Mouse (Mus musculus) small intestine, adult 2 months (tissue): ENCODE measurements around the gene Inca1. TPM values are rescaled to one million over a fixed set of nuclear protein-coding genes. Genes with fewer than 3 reads are reported as not detected.

Source experiments
- H3K27ac ChIP-seq: fragments of 200-500 bp; 2 replicates; pipeline ENCODE4 v1.5.1; 2012; ENCODE audit warnings: low read depth, low read length, control low read depth, inconsistent platforms; ENCODE audit not compliant: insufficient read depth
- H3K27me3 ChIP-seq: fragments of 200-500 bp; 2 replicates; pipeline ENCODE4 v1.6.1; 2012; ENCODE audit warnings: mild to moderate bottlenecking, moderate library complexity, low read length, inconsistent platforms; ENCODE audit not compliant: control insufficient read depth, insufficient read depth
- H3K36me3 ChIP-seq: fragments of 200-500 bp; 2 replicates; pipeline ENCODE4 v1.6.1; 2012; ENCODE audit warnings: mild to moderate bottlenecking, low read length, control low read depth, inconsistent platforms; ENCODE audit not compliant: control insufficient read depth, insufficient read depth
- H3K4me1 ChIP-seq: fragments of 200-500 bp; 2 replicates; pipeline ENCODE4 v1.6.1; 2012; ENCODE audit warnings: low read length, inconsistent platforms, mixed read lengths; ENCODE audit not compliant: control insufficient read depth, insufficient read depth, insufficient read length
- H3K4me3 ChIP-seq: fragments of 200-500 bp; 2 replicates; pipeline ENCODE4 v1.5.1; 2012; ENCODE audit warnings: low read depth, mild to moderate bottlenecking, control low read depth, inconsistent platforms, low read length, moderate library complexity
- CTCF ChIP-seq: fragments of 200-500 bp; IDR thresholded peaks from 2 replicates; pipeline ENCODE4 v1.5.1; 2012; ENCODE audit warnings: low read depth, mild to moderate bottlenecking, control low read depth, inconsistent platforms, low read length, moderate library complexity, mixed read lengths; ENCODE audit not compliant: insufficient replicate concordance, insufficient read length; ENCODE audit errors: extremely low read depth
- POLR2A ChIP-seq: fragments of 200-500 bp; IDR thresholded peaks from 2 replicates; pipeline ENCODE4 v1.6.1; 2012; ENCODE audit warnings: low read depth, mild to moderate bottlenecking, control low read depth, inconsistent platforms, low read length, moderate library complexity
- WGBS: fragments of 180-500 bp; shearing (Covaris S2); methylation state at CpG from one replicate; pipeline ENCODE4 v1.1.7; 2018; 5-methylcytosine and 5-hydroxymethylcytosine counted together
- polyA plus RNA-seq: library from polyadenylated mRNA; depleted of rRNA; stranded (reverse); fragments of >200 nt; gene quantifications from 2 replicates; pipeline ENCODE4 v1.2.3, GENCODE M21; 2012

Gene Inca1
- polyA plus RNA-seq, 1 experiment, result 0.79 TPM

DNA sequence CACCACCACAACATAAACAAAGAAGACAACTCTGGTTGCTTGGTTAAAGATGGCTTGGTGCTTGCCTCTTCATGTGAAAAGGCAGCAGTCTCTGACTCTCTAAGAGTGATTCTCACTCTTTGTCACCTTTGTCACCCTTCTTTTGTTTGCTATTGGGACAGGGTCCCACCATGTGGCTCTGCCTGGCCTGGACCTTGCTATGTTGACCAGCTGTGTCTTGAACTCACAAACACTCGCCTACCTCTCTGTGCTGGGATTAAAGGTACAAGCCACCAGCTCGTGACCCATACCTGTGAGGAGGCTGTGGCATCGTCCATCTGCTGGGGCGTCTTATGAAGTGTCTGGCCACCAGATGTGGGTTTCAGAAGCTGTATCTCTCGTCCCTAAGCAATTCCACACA lies 33.3 kb upstream of the Inca1 start:
- Histone ChIP-seq H3K4me1 (peaks cover 8% of the 10 kb centered on the region; the same call in 1 of the 2 replicates), H3K27me3 (no peaks in the 10 kb centered on the region), H3K27ac (no peak overlapping the region), H3K4me3 (no peak overlapping the region), H3K36me3 (peaks cover 4% of the 10 kb centered on the region)
- TF ChIP-seq CTCF (no peak), POLR2A (no peak)
- WGBS, result 79% methylated on average over 5 of the region's 5 CpGs

DNA sequence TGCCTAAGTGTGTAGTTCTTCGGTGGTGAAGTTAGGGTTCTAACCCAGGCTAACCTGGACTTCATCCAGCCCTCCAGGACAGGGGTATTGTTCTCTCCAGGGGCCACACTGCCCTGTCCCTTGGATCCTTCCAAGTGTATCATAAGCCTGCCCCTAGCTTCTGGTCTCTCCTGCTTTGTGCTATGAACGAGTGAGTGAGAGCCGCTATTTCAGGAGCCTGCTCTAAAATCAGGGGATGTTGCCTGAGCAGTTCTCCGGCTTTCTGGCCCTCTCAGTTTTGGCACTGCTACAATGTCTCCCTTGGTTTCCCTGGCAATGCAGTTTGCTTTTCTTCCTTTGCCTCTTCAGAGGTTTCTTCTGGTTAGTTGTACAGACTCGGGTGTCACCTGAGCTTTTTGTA lies 31.2 kb upstream of the Inca1 start:
- Histone ChIP-seq H3K4me1 (peaks cover 8% of the 10 kb centered on the region; the same call in 1 of the 2 replicates), H3K27ac (peak overlapping the region; percentile 36), H3K36me3 (peaks cover 24% of the 10 kb centered on the region), H3K27me3 (no peaks in the 10 kb centered on the region), H3K4me3 (no peak overlapping the region)
- TF ChIP-seq CTCF (no peak), POLR2A (no peak)
- 38% methylated on average over 5 of the region's 5 CpGs for whole genome bisulfite sequencing

DNA sequence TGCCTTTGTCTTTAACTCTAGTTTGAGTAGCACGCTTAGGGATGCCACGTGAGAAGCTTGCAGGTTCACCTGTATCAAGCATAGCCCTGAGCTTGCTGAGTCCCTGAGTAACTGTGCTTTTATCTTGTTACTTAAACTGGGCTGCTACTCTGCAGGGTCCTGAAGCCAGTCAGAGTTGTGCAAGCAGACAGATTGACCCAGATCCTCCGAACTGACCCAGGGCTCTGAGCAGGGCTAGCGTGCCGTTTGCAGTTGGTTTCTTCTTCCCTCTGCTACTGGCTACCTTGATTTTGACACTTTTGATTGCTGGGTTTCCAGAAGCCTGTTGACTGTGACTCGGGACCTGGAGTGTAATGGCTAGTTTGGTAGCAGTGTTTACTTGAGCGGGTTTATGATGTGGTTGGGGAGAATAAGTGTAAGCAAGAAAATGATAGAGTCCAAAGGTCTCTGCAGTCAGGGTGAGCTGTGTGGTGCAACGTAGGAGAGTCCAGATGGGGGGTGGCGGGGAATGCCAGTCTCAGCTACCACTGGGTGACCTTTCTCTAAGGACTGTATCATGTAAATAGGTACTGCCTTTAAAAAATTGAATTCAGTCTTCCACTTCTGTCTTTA lies 30.6 kb upstream of the Inca1 start:
- Histone ChIP-seq H3K27me3 (no peaks in the 10 kb centered on the region), H3K27ac (0 out of 2 replicates have a peak overlapping the region, but pooled peaks have one; percentile 10), H3K4me3 (no peak overlapping the region), H3K36me3 (peaks cover 31% of the 10 kb centered on the region), H3K4me1 (peaks cover 8% of the 10 kb centered on the region; the same call in 1 of the 2 replicates)
- WGBS, result 25% methylated on average over 9 of the region's 9 CpGs
- no peak for TF ChIP-seq CTCF
- TF ChIP-seq POLR2A, result no peak

DNA sequence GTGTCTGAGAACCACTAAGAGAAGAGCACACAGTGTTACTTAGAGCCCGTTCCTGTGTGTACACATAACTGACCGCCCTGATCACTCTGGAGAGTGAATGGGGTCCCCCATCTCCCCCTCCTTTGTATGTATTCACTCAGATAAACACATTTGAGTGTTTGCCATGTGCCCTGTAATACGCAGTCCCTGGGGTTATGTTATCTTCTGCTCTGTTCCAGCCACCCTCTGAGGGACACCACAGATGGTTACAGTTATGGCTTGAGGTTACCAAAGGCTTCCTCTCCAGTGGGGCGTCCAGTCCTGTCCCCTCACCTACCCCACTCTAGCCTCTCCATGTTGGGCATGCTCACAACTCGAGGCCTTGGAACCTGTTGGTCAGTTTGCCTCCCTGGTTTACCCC lies 27.4 kb upstream of the Inca1 start:
- no peak for TF ChIP-seq POLR2A
- TF ChIP-seq CTCF, result no peak
- H3K27ac ChIP-seq, result no peak overlapping the region
- peaks cover 55% of the 10 kb centered on the region for H3K36me3 ChIP-seq
- no peak overlapping the region for H3K4me3 ChIP-seq
- no peaks in the 10 kb centered on the region for H3K27me3 ChIP-seq
- H3K4me1 ChIP-seq, result peaks cover 8% of the 10 kb centered on the region; the same call in 1 of the 2 replicates
- 76% methylated on average over 5 of the region's 5 CpGs for WGBS

DNA sequence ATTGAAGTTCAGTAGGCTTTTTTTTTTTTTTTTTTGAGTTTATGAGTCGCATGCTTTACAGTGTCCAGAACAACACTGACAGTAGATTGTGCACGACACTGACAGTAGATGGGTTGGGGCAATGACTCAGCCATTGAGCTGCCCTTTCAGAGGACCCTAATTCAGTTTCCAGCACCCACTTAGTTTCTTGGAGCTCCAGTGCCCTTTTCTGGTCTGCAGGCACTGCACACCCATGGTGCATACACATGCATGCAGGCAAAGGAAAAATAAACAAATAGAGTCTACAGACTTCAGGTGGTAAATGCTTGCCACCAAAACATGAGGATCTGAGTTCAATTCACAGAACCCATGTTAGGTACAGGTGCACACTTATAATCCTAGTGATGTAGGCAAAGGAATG lies 26.6 kb upstream of the Inca1 start:
- peaks cover 8% of the 10 kb centered on the region; the same call in 1 of the 2 replicates for H3K4me1 ChIP-seq

DNA sequence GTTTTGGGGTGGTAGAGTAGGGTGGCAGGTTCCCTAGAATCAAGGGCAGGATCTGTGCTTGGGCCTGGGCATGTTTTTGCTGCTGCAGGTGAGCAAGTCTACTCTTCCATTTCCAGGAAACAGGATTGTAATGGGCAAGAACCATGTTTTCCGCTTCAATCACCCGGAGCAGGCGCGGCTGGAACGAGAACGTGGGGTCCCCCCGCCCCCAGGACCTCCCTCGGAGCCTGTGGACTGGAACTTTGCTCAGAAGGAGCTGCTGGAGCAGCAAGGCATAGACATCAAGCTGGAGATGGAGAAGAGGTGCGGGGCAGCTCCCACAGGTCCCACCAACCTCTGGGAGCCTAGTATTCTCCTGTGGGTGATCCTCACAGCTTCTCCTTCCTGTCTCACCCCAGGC lies 24.8 kb upstream of the Inca1 start:
- Histone ChIP-seq H3K4me3 (no peak overlapping the region), H3K27me3 (no peaks in the 10 kb centered on the region), H3K4me1 (no peaks in the 10 kb centered on the region), H3K36me3 (peaks cover 79% of the 10 kb centered on the region), H3K27ac (no peak overlapping the region)
- TF ChIP-seq POLR2A (no peak), CTCF (no peak)
- WGBS, result 93% methylated on average over 9 of the region's 9 CpGs

More for the DNA sequence above, 26.6 kb upstream of the Inca1 start:
- WGBS, result 85% methylated on average over 2 of the region's 2 CpGs
- Histone ChIP-seq H3K27ac (no peak overlapping the region), H3K36me3 (peaks cover 62% of the 10 kb centered on the region), H3K4me3 (no peak overlapping the region), H3K27me3 (no peaks in the 10 kb centered on the region)
- TF ChIP-seq CTCF (no peak), POLR2A (no peak)

DNA sequence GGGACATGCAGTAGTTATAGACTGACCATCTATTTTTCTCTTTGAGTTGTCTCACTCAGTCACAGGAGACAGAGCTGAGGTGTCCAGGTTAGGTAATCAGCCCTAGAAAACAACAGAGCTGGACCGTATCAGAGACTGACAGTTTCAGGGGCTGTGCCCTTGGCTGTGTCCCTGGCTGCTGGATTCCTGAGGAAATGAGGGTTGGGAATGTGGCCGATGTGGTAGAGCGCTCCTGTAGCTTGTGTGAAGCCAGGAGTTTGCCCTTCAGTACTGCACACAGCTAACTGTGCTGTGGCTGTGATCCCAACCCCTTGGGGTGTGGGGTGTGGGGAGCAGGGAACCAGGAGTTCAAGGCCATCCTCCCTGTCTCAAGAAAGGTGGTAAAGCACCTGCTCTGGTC lies 21.1 kb upstream of the Inca1 start:
- Histone ChIP-seq H3K36me3 (peaks cover 85% of the 10 kb centered on the region), H3K27me3 (no peaks in the 10 kb centered on the region), H3K4me3 (no peak overlapping the region), H3K27ac (no peak overlapping the region), H3K4me1 (no peaks in the 10 kb centered on the region)
- WGBS, result 96% methylated on average over 3 of the region's 3 CpGs
- TF ChIP-seq POLR2A (no peak), CTCF (no peak)
